Mouse (Mus musculus): ENCODE measurements at regions not wholly inside any gene's neighbourhood (a gene's known extent, or its start where the extent isn't known, plus 50 kb on each side); places are given as distances from the start of the nearest gene placed in this dataset.

- TF ChIP-seq CTCF (IDR thresholded peaks at IDR 0.05; ENCODE audit: insufficient read depth, low read depth, low read length) (no peak), POLR2A (IDR thresholded peaks at IDR 0.05; ENCODE audit: insufficient read depth, low read depth, low read length) (no peak)
Observed at GRCm38 (mm10) chr3:54535361-54535760, 157.2 kb upstream of the Supt20 start.
